Mouse (Mus musculus): ENCODE measurements around the gene Pip4k2a. TPM values are rescaled to one million over a fixed set of nuclear protein-coding genes. Genes with fewer than 3 reads are reported as not detected.

Gene Pip4k2a
- polyA plus RNA-seq, 1 experiment, result 78.1 TPM

DNA sequence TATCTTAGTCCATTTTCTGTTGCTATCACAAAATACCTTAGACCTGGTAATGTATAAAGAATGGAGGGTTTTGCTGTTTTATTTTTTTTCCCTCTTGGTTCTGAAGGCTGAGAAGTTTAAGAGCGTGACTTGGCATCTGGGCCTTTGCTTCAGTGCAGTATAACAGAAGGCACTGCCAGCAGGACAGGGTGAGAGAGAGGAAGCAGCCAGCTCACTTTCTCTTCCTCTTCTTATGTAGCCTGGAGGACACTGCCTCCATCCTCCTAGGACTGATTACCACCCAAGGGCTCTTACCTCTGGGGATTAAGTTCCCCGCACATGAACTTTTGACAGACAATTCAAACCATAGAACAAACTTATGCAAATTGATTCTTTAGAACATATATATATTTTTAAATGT lies 181.9 kb downstream of the Pip4k2a start:
- WGBS, result 56% methylated on average over 2 of the region's 2 CpGs
- peaks cover 4% of the 10 kb centered on the region; the same call in 1 of the 2 replicates for H3K4me1 ChIP-seq (ENCODE audit: control insufficient read depth, insufficient read depth, low read length)
- TF ChIP-seq POLR2A (IDR thresholded peaks at IDR 0.05; ENCODE audit: borderline replicate concordance, insufficient read depth, low read length), result no peak
- TF ChIP-seq CTCF (IDR thresholded peaks at IDR 0.05; ENCODE audit: borderline replicate concordance, insufficient read depth, low read depth, low read length), result no peak
- no peak for DNase-seq
- H3K27ac ChIP-seq (ENCODE audit: insufficient read depth, low read length), result no peak overlapping the region
- H3K4me3 ChIP-seq (replicated peaks; ENCODE audit: insufficient read depth, low read depth, low read length), result no peak overlapping the region
- no peaks in the 10 kb centered on the region for H3K27me3 ChIP-seq (ENCODE audit: control insufficient read depth, insufficient read depth, low read length)

DNA sequence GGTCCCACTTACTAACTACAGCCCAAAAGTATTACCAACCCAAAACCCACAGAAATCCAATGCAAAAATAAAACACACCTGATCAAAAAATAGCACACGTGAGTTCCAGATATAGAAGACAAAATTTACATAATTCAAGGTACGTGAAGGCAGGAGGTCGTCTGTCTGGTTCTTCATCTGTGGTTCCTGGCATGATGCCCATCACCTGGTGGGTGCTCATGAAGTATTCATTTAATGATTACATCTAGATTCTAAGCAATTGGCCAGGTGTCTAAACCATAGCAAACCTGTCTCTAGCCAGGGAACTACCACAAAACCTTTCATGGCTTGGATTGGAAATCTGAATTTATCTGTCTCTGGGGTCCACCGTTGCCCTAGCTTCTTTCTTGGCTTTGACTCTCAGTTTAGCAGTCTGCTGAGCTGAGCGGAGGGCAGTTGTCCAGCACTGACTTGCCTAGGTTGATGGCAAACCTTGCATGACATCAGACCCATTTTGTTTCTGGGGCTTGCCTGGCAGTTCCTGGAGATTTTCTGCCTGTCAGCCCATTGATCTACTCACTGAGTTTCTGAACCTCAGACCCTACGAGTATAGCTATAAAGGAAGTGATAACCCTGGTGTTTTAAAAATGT lies 182.5 kb downstream of the Pip4k2a start:
- no peak for TF ChIP-seq CTCF (IDR thresholded peaks at IDR 0.05; ENCODE audit: borderline replicate concordance, insufficient read depth, low read depth, low read length)
- Histone ChIP-seq H3K4me3 (replicated peaks; ENCODE audit: insufficient read depth, low read depth, low read length) (no peak overlapping the region), H3K27ac (ENCODE audit: insufficient read depth, low read length) (no peak overlapping the region), H3K27me3 (ENCODE audit: control insufficient read depth, insufficient read depth, low read length) (no peaks in the 10 kb centered on the region), H3K4me1 (ENCODE audit: control insufficient read depth, insufficient read depth, low read length) (peaks cover 4% of the 10 kb centered on the region; the same call in 1 of the 2 replicates)
- DNase-seq, result peak in 1 of 2 experiments; percentile 40
- WGBS, result 17% methylated on average over 6 of the region's 6 CpGs

DNA sequence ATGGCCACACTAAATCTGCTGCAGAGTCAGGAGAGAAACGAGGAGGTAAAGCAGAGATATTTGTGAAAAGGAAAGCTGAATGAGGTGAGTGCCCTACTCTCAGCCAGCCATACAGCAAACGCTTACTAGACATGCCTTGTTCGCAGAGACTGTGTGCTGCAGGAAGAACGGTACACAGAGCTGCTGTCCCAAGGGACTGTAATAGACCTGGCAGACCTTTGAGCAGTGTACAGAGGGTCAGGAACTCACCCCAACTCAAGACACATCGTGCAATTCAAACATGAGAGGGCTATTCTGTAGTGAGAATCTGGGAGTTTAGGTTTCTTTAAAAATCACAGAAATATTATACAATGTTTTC lies 183.5 kb downstream of the Pip4k2a start:
- peaks cover 4% of the 10 kb centered on the region; the same call in 1 of the 2 replicates for H3K4me1 ChIP-seq (ENCODE audit: control insufficient read depth, insufficient read depth, low read length)
- TF ChIP-seq CTCF (IDR thresholded peaks at IDR 0.05; ENCODE audit: borderline replicate concordance, insufficient read depth, low read depth, low read length), result no peak
- no peak for TF ChIP-seq POLR2A (IDR thresholded peaks at IDR 0.05; ENCODE audit: borderline replicate concordance, insufficient read depth, low read length)
- no peak overlapping the region for H3K4me3 ChIP-seq (replicated peaks; ENCODE audit: insufficient read depth, low read depth, low read length)
- no peaks in the 10 kb centered on the region for H3K27me3 ChIP-seq (ENCODE audit: control insufficient read depth, insufficient read depth, low read length)
- H3K27ac ChIP-seq (ENCODE audit: insufficient read depth, low read length), result no peak overlapping the region
- DNase-seq, result no peak
- WGBS, result 78% methylated on average over 5 of the region's 5 CpGs

DNA sequence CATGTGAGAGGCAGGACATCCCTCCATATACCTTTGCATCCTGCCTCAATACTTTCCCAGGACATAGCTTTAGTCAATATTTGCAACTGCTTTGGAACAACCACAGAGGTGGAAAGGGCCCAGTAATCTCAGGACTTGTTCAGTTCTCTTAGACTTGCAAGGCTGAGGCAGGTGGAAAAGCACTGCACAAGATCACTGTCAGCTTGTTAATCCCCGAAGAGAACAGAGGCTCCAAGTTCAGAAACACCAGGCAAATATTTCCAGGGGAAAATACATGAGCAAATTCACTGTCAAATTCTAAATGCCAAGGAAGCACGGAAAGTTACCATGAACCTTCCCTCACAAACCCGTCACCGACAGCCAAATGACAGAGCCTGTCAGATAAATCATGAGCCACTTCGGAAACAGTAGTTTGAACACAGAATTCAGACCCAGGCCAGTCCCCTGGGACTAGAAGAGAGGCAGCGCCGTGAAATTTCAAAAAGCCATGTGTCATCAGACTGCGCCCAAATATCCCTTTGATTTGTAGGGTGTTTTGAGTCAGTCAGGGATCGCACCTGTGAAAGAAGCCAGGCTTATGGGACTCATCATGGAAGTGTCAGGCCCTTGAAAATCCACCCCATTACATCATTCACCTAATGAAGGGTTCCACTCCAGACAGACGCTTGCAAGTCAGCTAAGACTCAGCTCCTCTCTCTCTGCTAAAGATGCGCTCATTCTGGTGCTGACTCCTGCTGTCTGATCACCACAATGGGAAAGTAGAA lies 184.1 kb downstream of the Pip4k2a start:
- 87% methylated on average over 11 of the region's 11 CpGs for WGBS
- Histone ChIP-seq H3K27ac (ENCODE audit: insufficient read depth, low read length) (no peak overlapping the region), H3K4me3 (replicated peaks; ENCODE audit: insufficient read depth, low read depth, low read length) (no peak overlapping the region), H3K27me3 (ENCODE audit: control insufficient read depth, insufficient read depth, low read length) (no peaks in the 10 kb centered on the region), H3K4me1 (ENCODE audit: control insufficient read depth, insufficient read depth, low read length) (peaks cover 4% of the 10 kb centered on the region; the same call in 1 of the 2 replicates)
- TF ChIP-seq CTCF (IDR thresholded peaks at IDR 0.05; ENCODE audit: borderline replicate concordance, insufficient read depth, low read depth, low read length) (no peak), POLR2A (IDR thresholded peaks at IDR 0.05; ENCODE audit: borderline replicate concordance, insufficient read depth, low read length) (no peak)
- DNase-seq, result no peak

DNA sequence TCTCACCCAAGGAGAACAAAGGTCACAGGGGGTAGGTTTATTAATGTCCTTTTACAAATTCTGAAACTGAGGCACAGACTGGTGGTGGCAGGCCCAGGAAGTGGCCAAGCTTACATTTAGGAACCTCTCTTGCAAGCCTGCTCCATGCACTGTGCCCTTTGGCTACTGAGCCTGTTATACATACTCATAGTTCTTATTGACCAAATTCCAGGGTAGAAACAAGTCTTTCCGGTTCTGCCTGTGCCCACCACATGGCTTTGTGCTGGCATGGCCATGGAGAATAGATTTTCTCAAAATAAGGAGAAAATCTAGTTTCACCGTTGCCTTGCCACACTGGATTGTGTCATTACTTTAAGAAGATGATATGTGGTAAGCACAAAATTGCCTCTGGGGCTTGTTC lies 190.0 kb downstream of the Pip4k2a start:
- Histone ChIP-seq H3K4me3 (replicated peaks; ENCODE audit: insufficient read depth, low read depth, low read length) (no peak overlapping the region), H3K27me3 (ENCODE audit: control insufficient read depth, insufficient read depth, low read length) (no peaks in the 10 kb centered on the region), H3K4me1 (ENCODE audit: control insufficient read depth, insufficient read depth, low read length) (no peaks in the 10 kb centered on the region), H3K27ac (ENCODE audit: insufficient read depth, low read length) (no peak overlapping the region)
- TF ChIP-seq CTCF (IDR thresholded peaks at IDR 0.05; ENCODE audit: borderline replicate concordance, insufficient read depth, low read depth, low read length) (no peak), POLR2A (IDR thresholded peaks at IDR 0.05; ENCODE audit: borderline replicate concordance, insufficient read depth, low read length) (no peak)
- 84% methylated on average over 2 of the region's 2 CpGs for WGBS
- no peak for DNase-seq

DNA sequence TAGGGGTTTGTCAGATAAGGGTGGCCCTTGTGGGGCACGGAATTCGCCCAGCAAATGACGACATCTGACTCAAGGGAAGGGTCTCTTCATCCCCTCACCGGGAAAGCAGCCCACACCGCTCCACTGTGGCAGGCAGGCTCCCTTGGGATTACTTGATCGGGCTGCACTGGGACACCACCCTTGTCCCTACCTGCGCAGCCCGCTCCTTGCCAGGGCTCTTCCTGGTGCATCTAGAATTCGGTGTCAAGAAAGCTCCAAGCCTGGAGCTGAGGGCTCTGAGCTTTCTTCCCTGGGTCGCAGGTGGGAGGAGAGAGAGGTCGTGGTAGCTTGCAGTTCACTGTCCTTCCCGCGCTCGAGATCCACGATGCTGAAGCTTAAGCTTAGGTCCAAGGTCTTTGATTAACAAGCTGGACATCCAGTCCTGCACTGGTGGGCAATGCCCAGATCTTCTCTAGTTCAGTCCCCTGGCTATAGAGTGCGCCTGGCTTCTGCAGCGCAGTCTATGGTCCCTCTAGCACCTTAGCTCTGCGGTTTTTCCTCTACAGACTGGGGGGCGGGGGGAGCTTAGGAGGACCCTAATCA lies 196.6 kb downstream of the Pip4k2a start:
- WGBS, result 60% methylated on average over 19 of the region's 19 CpGs
- TF ChIP-seq CTCF (IDR thresholded peaks at IDR 0.05; ENCODE audit: borderline replicate concordance, insufficient read depth, low read depth, low read length), result no peak
- no peak for TF ChIP-seq POLR2A (IDR thresholded peaks at IDR 0.05; ENCODE audit: borderline replicate concordance, insufficient read depth, low read length)
- Histone ChIP-seq H3K27ac (ENCODE audit: insufficient read depth, low read length) (no peak overlapping the region), H3K4me3 (replicated peaks; ENCODE audit: insufficient read depth, low read depth, low read length) (no peak overlapping the region), H3K27me3 (ENCODE audit: control insufficient read depth, insufficient read depth, low read length) (no peaks in the 10 kb centered on the region), H3K4me1 (ENCODE audit: control insufficient read depth, insufficient read depth, low read length) (no peaks in the 10 kb centered on the region)
- DNase-seq, result no peak

DNA sequence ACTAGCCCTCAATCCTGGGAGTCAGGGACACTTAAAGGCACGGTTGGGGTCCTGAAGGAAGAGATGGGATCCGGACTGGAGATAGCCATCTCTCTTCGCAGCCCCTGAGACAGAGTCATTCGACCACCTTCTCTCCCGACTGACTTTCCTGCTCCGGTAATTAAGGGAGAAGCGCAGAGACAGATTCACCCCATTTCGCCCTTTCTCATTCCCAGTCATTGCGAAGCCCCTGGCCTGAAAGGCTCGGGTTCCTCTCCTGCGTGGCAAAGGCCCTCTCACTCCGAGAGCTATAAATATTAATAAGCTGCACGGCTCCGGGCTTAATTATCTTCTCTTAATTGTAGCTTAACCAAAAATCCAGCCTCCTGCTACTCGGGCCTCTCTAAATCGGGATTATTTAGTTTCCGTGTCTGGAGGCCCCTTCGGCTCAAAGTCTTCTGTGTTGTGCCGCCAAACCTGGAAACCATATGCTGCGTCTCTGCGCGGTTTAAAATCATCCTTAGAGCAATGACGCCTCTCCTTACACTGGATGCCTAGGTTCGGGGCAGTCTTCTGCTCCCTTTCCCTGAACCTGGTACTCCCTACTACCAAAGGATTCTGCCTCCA lies 197.2 kb downstream of the Pip4k2a start:
- WGBS, result 55% methylated on average over 24 of the region's 24 CpGs
- no peak for DNase-seq

More for the DNA sequence above, 197.2 kb downstream of the Pip4k2a start:
- Histone ChIP-seq H3K4me1 (ENCODE audit: control insufficient read depth, insufficient read depth, low read length) (no peaks in the 10 kb centered on the region), H3K27ac (ENCODE audit: insufficient read depth, low read length) (no peak overlapping the region), H3K4me3 (replicated peaks; ENCODE audit: insufficient read depth, low read depth, low read length) (peak overlapping the region; percentile 63), H3K27me3 (ENCODE audit: control insufficient read depth, insufficient read depth, low read length) (no peaks in the 10 kb centered on the region)
- no peak for TF ChIP-seq CTCF (IDR thresholded peaks at IDR 0.05; ENCODE audit: borderline replicate concordance, insufficient read depth, low read depth, low read length)
- TF ChIP-seq POLR2A (IDR thresholded peaks at IDR 0.05; ENCODE audit: borderline replicate concordance, insufficient read depth, low read length), result no peak
